Mouse (Mus musculus) ES-E14 (cell line): ENCODE data around the gene 2610301B20Rik. TPM values are rescaled to one million over a fixed set of nuclear protein-coding genes. Genes with fewer than 3 reads are reported as not detected.

ENCODE experiments used
- DNase-seq: peaks from one replicate; pipeline ENCODE4 v3.0.0-alpha.2; 2013; ENCODE audit warnings: low read depth, low spot score
- H3K27ac ChIP-seq: 2 replicates; pipeline ENCODE4 v1.5.1; 2012; ENCODE audit warnings: low read depth, mild to moderate bottlenecking, low read length, moderate library complexity, mixed read lengths; ENCODE audit not compliant: poor library complexity, insufficient read depth, severe bottlenecking
- H3K36me3 ChIP-seq: 2 replicates; pipeline ENCODE4 v1.6.1; 2012; ENCODE audit warnings: mild to moderate bottlenecking, low read length, moderate library complexity, mixed read lengths; ENCODE audit not compliant: control insufficient read depth, poor library complexity, insufficient read depth, severe bottlenecking
- H3K4me1 ChIP-seq, 2 experiments: fragments of 150-350 bp in 1 of 2; sonication (generic) in 1 of 2; 2 replicates each; pipeline ENCODE4 v1.6.1; 2012; ENCODE audit warnings: low read length in 2 of 2, mild to moderate bottlenecking in 1 of 2, mixed read lengths in 1 of 2; ENCODE audit not compliant: control insufficient read depth in 2 of 2, insufficient read depth in 2 of 2, poor library complexity in 1 of 2
- H3K4me3 ChIP-seq, 2 experiments: fragments of 150-350 bp in 1 of 2; sonication (generic) in 1 of 2; 2 replicates each; pipeline ENCODE4 v1.5.1; 2012; ENCODE audit warnings: low read length in 2 of 2, low read depth in 1 of 2, mild to moderate bottlenecking in 1 of 2, mixed read lengths in 1 of 2; ENCODE audit not compliant: insufficient read depth in 1 of 2, poor library complexity in 1 of 2, severe bottlenecking in 1 of 2
- H3K9ac ChIP-seq: 2 replicates; pipeline ENCODE4 v1.6.1; 2012; ENCODE audit warnings: low read depth, mild to moderate bottlenecking, low read length, mixed read lengths; ENCODE audit not compliant: poor library complexity, insufficient read depth, severe bottlenecking
- H3K9me3 ChIP-seq: fragments of 150-350 bp; sonication (generic); 2 replicates; pipeline ENCODE4 v1.6.1; 2012; ENCODE audit warnings: low read depth, mild to moderate bottlenecking, low read length; ENCODE audit not compliant: control insufficient read depth, insufficient read depth
- CHD2 ChIP-seq: IDR thresholded peaks from 2 replicates; pipeline ENCODE4 v1.6.1; 2014; ENCODE audit warnings: mild to moderate bottlenecking, low read depth, low read length, inconsistent platforms
- HCFC1 ChIP-seq: IDR thresholded peaks from 2 replicates; pipeline ENCODE4 v1.6.1; 2012; ENCODE audit warnings: low read length, inconsistent platforms, borderline replicate concordance; ENCODE audit not compliant: insufficient read depth
- MAFK ChIP-seq: IDR thresholded peaks from 2 replicates; pipeline ENCODE4 v1.6.1; 2014; ENCODE audit warnings: mild to moderate bottlenecking, low read depth, low read length, inconsistent platforms; ENCODE audit not compliant: insufficient read depth
- ZC3H11A ChIP-seq: IDR thresholded peaks from 2 replicates; pipeline ENCODE4 v1.6.1; 2012; ENCODE audit warnings: low read depth, mild to moderate bottlenecking, inconsistent platforms, low read length, borderline replicate concordance
- ZNF384 ChIP-seq: IDR thresholded peaks from 2 replicates; pipeline ENCODE4 v1.6.1; 2012; ENCODE audit warnings: low read depth, low read length, inconsistent platforms
- in situ Hi-C, 2 experiments: fragments of 600-800 bp; cut with MboI; formaldehyde crosslinking; loops; one replicate each; pipeline ENCODE4 v1.15.1; 2025; ENCODE audit warnings: low sequenced_read_pairs in 2 of 2, inconsistent platforms in 1 of 2; ENCODE audit not compliant: unreplicated experiment in 2 of 2
- total RNA-seq: library from RNA; depleted of rRNA; stranded (reverse); fragments of 300-350 nt; gene quantifications from 2 replicates; pipeline ENCODE4 v1.2.3, GENCODE M21; 2012

Gene 2610301B20Rik
- total RNA-seq, 1 experiment = 6.1 TPM

GRCm38 (mm10) chr4:10924541-10924940 lies 50.2 kb downstream of the 2610301B20Rik start:
- H3K9me3 ChIP-seq = no peaks in the 10 kb centered on the region
- TF ChIP-seq ZC3H11A = no peak
- no peak for TF ChIP-seq ZNF384
- TF ChIP-seq CHD2 = no peak
- no peak for TF ChIP-seq HCFC1
- no peak for TF ChIP-seq MAFK
- H3K4me1 ChIP-seq = peaks cover 0 to 8% of the 10 kb centered on the region in 2 experiments; a peak in 2 of 4 replicates
- no peak overlapping the region for H3K9ac ChIP-seq
- H3K36me3 ChIP-seq = no peaks in the 10 kb centered on the region
- in situ Hi-C loops = loop anchor here in 1 of 2 experiments (25.0 kb wide), 1 partner anchor 238 kb away; the partner anchor contains the start of gene Trp53inp1
- H3K4me3 ChIP-seq = no peak overlapping the region
- no peak overlapping the region for H3K27ac ChIP-seq
- DNase-seq = no peak

GRCm38 (mm10) chr4:10926416-10926815 lies 52.1 kb downstream of the 2610301B20Rik start:
- Histone ChIP-seq H3K4me3 (no peak overlapping the region), H3K4me1 (peaks cover 0 to 22% of the 10 kb centered on the region in 2 experiments; a peak in 2 of 4 replicates), H3K9ac (no peak overlapping the region), H3K9me3 (no peaks in the 10 kb centered on the region), H3K27ac (no peak overlapping the region), H3K36me3 (no peaks in the 10 kb centered on the region; the same call in 1 of the 2 replicates)
- TF ChIP-seq MAFK = no peak
- TF ChIP-seq HCFC1 = no peak
- no peak for TF ChIP-seq ZNF384
- no peak for TF ChIP-seq CHD2
- TF ChIP-seq ZC3H11A = no peak
- in situ Hi-C loops = no loop called here
- no peak for DNase-seq

- DNase-seq = no peak
- H3K4me3 ChIP-seq = no peak overlapping the region
Observed at GRCm38 (mm10) chr4:10928158-10928557, 53.9 kb downstream of the 2610301B20Rik start.

GRCm38 (mm10) chr4:10929726-10930125 lies 55.4 kb downstream of the 2610301B20Rik start:
- H3K9ac ChIP-seq = no peak overlapping the region
- TF ChIP-seq MAFK (no peak), ZNF384 (no peak), ZC3H11A (no peak), HCFC1 (no peak), CHD2 (no peak)
- no peaks in the 10 kb centered on the region; the same call in 1 of the 2 replicates for H3K36me3 ChIP-seq
- no peak overlapping the region for H3K4me3 ChIP-seq
- H3K27ac ChIP-seq = no peak overlapping the region
- DNase-seq = no peak
- H3K4me1 ChIP-seq = peaks cover 11 to 29% of the 10 kb centered on the region in 2 experiments
- no peaks in the 10 kb centered on the region for H3K9me3 ChIP-seq
- in situ Hi-C loops = no loop called here

More at GRCm38 (mm10) chr4:10928158-10928557, 53.9 kb downstream of the 2610301B20Rik start:
- Histone ChIP-seq H3K9me3 (no peaks in the 10 kb centered on the region), H3K36me3 (no peaks in the 10 kb centered on the region; the same call in 1 of the 2 replicates), H3K27ac (no peak overlapping the region), H3K4me1 (peaks cover 2 to 27% of the 10 kb centered on the region in 2 experiments; a peak in 3 of 4 replicates), H3K9ac (no peak overlapping the region)
- in situ Hi-C loops = no loop called here
- TF ChIP-seq ZNF384 (no peak), CHD2 (no peak), HCFC1 (no peak), MAFK (no peak)

GRCm38 (mm10) chr4:10931040-10931439 lies 56.7 kb downstream of the 2610301B20Rik start:
- H3K9me3 ChIP-seq = no peaks in the 10 kb centered on the region
- peak overlapping the region; percentile 79 for H3K27ac ChIP-seq
- in situ Hi-C loops = no loop called here
- H3K4me3 ChIP-seq = no peak overlapping the region
- DNase-seq = no peak
- TF ChIP-seq MAFK (peak; percentile 68), HCFC1 (no peak)
- H3K4me1 ChIP-seq = peaks cover 16 to 33% of the 10 kb centered on the region in 2 experiments
- no peak overlapping the region for H3K9ac ChIP-seq
- H3K36me3 ChIP-seq = no peaks in the 10 kb centered on the region; the same call in 1 of the 2 replicates
